Mouse (Mus musculus) CD4-positive helper T cell, adult 2 months (primary cell): ENCODE data around the gene Rassf8.
A peak's percentile ranks its signal among the peaks of the same experiment; 100 is the strongest.

Source experiments
- DNase-seq: peaks from one replicate; pipeline ENCODE4 v3.0.0-alpha.2; 2012; ENCODE audit warnings: low read depth, missing footprints, low spot score

Rassf8 gene

DNA sequence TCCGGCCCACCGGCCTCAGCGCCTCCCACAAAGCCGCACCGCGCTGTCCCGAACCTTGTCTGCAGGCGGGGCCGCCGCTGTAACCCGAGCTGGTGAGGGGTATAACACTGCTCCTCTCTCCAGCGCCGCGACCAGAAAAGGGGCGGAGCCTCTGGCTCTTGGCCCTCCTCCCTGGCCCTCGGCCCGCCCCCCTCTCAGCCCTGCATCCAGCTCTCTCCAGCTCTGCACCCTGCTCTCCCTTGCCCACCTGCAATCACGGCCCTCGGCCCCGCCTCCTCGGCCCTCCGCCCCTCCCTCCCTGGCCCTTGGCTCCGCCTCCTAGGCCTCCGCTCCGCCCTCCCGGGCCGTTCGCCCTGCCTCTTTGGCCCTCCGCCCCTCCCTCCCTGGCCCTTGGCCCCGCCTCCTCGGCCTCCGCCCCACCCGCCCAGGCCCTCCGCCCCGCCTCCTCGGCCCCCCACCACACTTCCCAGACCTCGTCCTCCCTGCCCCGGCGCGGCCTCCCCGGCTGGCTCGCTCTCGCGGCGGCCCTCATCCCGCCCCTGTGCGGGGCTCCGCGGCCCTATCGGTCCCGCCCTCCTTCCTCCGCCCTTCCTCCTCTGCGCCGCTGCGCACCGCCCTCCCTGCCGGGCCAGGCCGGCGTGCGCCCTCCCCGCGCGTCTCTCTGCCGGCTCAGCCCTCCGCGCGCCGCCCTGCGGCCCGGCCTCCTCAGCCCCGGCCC is at the start of gene Rassf8:
Rassf8 (plus strand) TSS at position 617 of the 718 bp plus-strand sequence.
- DNase-seq: peak; percentile 83

DNA sequence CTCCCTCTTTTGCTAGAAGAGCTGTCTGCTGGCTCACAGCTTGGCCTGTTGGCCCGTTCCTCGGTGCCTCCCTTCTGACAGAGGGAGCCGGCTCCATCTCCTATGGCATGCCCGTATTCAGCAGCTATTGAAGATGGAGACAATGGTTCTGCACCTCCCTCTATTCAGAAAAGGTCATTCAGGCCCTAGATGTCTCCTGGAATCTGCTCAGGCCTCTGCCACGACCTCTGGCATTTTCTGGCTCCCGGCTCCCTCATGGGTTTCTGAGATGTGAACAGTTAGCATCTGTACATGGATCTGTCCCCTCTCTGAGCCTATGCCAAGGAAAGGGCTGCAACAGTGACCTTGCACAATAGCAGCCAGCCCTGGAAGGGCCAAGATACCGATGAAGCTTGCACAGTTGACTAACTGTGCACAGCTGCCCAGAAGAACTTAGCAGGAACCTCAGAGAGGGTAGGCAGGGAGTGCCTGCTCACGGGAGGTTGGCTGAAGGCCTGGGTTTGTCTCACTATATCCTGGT is 45.5 kb upstream of the Rassf8 start:
- no peak for DNase-seq

DNA sequence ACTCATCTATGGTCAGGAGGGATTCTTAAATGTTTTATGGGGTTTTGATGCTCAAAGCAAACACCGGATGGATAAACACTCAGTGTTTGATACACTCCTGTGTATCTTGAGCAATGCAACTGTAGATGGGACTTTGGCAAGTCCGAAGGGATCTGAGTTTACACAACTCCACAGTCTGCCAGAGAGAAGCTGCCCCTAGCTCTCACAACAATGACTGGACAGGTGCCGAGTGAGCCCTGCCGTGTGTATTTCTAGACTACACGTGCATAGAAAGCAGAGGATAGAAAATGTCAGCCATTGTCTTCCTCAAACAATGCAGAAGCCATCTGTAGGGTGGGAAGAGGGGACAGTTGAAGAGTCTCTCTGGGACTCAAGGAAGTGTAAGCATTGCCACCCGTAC is 42.9 kb upstream of the Rassf8 start:
- DNase-seq: no peak

DNA sequence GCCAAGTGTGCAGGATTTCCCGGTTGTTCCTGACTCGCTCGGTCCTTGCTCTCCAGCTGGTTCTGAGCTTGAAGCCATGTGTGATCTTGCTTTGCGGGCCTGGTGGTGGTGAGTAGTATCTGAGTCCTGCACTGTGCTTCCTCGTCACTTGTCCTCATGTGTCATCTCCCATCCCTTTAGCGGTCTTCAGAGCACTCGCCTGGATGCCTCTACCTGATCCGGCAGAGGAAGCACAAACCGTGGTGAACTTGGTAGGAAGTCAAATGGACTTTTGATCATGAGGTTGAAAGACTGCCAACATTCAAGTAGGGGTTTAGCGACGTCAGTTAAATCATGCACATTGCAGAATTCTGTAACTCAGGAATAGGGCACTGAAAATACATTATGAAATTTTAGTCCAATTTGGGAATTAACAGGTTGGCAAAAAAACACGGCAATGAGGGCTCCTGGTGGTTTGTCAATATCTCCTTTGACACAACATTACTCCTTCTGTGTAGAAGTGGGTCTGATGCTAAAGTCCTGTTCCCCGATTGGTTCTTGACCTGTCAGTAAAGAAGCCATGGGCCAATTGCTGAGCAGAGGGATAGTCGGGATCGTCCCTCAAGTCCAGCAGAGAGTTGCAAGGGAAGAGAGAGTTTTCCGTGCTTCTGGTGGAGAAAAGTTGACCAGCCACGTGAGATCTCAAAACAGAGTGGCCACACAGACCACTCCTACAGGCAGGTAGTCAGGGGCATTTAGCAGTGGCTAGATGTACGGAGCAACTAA is 36.4 kb upstream of the Rassf8 start:
- DNase-seq: no peak

- DNase-seq: no peak
Measured at GRCm38 (mm10) chr6:145710797-145711196, 35.8 kb upstream of the Rassf8 start.

- DNase-seq: no peak
Measured at GRCm38 (mm10) chr6:145711320-145711719, 35.2 kb upstream of the Rassf8 start.

DNA sequence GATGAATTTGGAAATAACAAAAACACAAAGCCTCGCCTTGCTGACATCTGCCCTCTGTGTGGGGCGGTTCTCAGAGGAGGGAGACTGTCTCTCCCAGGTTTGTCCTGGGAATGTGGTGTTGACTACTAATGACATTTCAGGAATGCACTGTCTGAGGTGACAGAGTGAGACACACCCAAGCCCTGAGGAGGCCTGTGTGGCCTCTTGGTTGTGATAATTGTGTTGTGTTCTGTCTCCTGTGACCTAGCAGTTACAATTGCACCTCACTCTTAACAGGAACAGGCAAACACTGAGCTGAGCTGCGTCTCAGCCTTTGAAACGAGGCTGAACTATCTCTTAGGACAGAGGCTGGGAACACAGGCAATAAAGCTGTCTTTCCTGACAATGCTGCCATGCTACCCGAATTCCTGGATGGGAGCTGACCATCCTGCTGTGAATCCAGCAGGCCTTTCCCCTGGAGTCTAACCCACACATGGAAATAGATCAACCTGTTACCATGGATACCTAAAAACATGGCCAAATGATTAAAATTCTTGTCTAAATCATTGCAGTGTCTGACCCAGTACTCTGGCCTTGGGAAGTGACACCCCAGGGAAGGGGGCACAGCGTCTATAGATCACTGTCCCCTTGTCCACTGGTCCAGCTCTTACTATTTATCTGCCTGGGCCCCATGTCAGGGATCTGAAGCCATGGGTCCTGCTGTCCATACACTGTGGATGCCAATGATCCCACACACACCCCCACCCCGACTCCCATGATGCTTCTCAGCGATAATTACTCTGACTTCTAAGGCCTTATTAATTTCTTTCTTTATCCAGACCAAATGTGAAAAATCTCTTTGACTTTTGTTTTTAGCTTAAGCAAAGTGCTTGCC is 33.1 kb upstream of the Rassf8 start:
- no peak for DNase-seq

GRCm38 (mm10) chr6:145714131-145714530 is 32.4 kb upstream of the Rassf8 start:
- DNase-seq: no peak

DNA sequence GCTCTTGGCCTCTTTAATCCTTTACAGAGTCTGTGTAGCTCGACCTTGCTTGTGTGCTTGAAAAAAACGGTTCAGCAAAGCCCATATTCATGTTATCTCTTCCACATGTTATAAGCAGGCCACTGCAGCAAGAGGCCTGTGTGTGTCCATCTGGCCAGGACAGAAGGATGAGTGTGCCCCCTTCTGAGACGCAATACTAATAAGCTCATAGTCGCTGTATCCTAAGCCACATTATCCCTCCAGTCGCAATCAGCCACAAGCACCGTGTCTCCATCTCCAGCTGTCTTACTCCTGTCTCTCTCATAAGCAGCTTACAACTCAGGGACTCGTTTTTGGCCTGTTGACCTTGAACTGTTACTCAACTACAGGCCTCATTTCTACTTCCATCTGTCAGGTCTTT is 24.0 kb upstream of the Rassf8 start:
- no peak for DNase-seq

DNA sequence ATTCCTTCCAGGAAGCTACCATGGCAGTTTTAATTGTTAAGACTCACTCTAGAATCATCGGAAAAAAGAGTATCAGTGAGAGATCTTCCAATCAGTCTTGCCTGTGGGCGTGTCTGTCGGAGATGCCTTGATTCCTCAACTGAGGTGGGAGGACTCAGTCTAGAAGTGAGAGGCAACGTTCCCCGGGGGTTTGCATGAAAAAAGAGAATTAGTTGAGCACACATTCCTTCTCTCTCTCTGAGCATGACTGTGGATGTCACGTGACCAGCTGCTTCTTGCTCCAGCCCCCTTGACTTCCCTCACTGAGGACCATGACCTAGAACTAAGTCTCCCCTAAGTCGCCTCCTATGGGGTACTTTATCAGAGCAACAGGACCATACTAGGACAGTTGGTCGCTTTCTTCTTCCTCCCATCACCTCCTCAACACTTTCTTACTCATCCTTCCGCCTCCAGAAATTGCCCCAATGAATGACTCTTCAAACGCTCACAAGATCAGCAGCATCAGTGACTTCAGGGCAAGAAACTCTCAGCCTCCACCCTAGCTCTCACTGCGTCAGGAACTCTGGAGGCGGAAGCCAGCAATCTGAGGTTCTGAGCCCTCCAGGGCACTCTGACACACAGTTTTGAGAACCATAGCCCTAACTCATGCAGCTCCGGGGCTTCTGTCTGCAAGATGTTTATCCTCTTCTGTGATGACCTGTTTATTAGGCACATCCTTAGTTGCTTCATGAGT is 23.3 kb upstream of the Rassf8 start:
- DNase-seq: no peak

GRCm38 (mm10) chr6:145725849-145726248 is 20.7 kb upstream of the Rassf8 start:
- no peak for DNase-seq

- no peak for DNase-seq
Measured at GRCm38 (mm10) chr6:145726986-145727385, 19.6 kb upstream of the Rassf8 start.

DNA sequence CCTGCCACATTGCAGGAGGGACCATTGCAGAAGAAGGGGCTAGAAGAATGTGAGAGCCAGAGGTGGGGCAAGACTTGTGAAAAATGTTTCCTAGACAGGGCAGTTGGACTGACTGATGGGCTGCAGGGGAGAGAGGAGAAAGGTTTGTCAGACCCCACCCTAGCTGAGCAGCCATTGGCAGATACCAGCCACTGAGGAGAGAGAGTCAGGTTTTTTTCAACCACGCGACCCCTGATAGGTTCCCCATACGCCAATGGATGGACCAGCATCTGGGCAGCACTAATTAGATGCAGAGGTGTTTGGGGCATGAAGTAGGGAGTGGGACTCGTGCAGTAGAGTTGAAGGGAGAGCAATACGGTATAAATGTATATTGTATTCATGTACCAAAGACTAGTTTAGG is 13.7 kb upstream of the Rassf8 start:
- DNase-seq: no peak

DNA sequence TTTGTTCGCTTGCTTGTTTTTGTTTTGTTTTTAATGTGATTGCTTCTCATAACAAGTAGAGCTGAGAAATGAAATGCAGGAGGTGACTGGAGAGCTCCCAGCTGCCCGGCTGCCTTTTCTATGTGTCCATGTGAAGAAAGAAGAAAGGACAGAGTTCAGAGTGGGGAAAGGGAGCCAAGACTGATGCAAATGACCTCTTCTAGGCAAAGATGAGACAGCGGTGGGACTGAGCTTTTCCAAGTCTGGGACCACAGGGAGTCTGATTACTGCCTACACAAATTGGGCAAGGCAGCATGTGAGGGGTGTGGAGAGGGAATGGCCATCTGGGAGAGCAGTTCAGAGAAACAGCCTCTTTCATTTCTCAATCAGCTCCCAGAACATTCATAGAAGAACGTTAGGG is 13.3 kb upstream of the Rassf8 start:
- no peak for DNase-seq

- DNase-seq: no peak
Measured at GRCm38 (mm10) chr6:145733911-145734310, 12.6 kb upstream of the Rassf8 start.

DNA sequence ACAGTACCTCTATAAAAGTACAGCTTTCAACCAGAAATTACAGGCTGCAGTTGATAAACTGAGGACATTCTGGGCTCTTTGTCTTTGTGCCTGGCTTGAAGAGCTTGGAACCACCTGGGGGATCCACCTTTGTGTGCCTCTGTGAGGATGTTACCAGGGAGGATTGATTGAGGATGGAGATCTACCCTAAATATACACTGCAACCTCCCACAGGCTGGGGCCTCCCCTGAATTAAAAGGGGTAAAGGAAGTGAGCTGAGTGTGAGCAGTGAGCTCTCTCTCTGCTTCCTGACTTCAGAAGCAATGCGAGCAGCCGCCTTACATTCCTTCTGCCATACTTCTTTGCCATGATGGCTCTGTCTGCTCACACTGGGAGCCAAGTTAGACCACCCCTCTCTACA is 10.4 kb upstream of the Rassf8 start:
- no peak for DNase-seq

DNA sequence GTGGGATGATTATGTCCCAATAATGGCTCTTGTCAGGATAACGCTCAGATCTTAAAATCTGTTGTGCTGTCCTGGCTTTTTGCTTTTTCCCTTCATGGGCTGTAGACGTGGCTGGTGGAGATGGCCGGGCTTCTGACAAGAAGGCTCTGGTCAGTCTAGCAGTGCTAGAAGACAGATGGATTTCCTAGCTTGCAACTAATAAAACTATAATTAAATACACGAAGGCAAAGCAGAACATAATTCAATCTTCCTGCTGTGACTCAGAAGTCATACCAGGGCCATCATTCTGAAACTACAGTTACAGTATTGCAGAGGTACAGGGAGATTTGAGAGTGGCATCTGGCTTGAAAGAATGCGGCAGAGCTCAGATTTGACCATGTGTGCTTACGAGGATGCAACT is 7.3 kb upstream of the Rassf8 start:
- no peak for DNase-seq

DNA sequence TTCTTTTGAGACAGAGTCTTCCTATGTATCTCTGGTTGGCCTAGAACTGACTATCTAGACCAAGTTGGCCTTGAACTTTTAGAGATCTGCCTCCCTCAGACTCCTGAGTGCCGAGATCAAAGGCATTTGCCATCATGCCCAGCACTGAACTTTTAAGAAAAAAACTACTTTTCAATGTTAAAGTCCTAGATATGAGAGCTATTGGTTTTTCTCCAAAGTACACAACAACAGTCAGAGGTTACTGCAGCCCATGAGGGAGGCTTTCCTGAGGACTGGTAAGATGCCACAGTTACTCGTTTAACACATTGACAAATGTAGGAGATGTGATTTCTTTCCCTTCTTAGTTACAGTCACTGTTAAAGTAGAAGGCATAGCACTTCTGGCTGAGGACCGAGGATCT is 6.5 kb upstream of the Rassf8 start:
- DNase-seq: no peak

- no peak for DNase-seq
Measured at GRCm38 (mm10) chr6:145745291-145745690, 1.3 kb upstream of the Rassf8 start.

DNA sequence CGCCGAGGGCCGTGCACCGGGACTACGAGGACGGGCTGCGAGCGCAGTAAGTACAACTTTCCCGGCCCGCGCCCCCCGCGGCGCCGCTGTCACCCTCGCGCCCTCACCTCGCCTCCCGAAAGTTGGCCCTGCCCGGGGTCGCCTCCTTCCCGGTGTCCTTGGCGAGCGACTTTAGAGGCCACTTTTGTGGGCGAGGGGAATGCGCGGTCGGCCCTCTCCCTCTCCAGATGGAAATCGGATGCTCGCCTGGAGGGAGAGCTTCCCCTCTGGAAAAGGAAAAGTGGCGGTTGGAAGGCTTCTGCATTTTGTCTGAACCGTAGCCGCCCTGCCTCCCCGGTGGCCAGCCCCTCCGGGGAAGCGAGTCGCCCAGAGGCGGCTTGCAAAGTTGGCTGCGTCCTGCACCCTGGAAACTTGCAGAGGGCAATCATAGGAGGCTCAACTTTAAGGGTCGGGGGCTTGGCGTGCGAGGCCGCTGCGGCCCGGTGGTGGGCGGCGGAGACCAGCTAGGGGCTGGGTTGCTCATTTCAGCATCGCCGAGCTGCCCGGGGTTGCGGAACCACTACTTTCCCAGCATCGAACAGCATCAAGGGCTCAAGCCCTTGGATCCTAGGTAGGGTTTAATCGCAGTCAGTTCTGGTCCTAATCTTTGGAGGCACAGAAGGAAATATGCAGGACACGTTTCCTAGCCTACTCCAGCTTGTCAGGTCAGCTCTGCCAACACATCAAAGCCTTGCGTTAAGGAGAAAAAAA is 548 bp downstream of the Rassf8 start:
- DNase-seq: no peak
